Mouse (Mus musculus): ENCODE data around the gene Six2.

The Six2 gene

DNA sequence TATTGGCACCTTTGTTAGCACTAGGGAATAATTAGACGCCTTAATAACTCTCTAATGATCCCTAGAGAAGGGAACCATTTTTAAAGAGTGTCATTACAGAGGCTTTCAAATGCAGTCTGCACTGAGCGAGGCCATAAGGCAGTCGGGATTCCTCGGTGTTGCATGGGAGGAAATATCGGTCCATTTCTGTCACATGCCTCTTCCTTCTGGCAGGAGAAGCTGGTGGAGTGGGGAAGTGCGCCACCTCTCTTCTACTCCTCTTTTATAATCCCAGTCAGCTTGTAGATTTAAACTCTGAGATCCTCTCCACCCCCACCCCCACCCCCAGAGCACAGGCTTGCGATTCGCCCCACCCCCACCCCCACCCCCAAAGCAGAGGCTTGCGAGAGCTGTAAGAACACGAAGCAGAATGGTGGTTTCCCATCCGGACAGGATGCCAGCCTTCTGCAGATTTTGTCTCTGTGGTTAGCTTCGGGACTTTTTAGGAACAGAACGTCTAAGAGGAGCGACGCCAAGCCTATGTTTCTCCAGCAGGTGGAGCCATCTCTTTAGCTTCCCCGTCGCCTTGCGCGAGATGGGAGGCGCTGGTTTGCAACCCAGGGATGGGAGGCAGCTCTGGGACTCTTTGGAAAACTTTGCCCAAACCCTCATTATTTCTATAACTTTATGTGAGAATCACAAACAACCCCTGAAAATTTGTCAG, 23.3 kb downstream of the Six2 start:
- in situ Hi-C loops (cut with MboI; ENCODE audit: low sequenced_read_pairs): loop anchor here (25.0 kb wide), 1 partner anchor 398 kb away; no protein-coding TSS in a partner anchor

DNA sequence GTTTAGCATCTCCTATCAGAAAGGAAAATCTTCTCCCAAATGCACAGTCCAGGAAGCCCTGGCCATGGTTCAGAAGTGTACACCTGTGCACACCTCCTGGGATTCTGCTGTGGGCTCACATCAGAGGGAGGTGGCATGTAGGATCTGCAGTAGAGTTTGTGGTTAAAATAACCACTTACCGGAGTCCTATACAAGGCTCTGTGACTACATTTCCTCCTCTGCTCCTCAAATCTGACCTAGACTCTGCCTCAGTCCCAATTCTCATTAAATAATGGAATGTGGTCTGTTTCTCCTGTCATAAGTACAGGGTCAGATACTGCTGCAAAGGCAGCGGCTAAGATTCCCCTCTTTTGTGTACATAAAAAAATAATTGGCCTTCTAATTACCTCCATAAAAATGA, 23.9 kb downstream of the Six2 start:
- in situ Hi-C loops (cut with MboI; ENCODE audit: low sequenced_read_pairs): loop anchor here (25.0 kb wide), 1 partner anchor 398 kb away; no protein-coding TSS in a partner anchor

DNA sequence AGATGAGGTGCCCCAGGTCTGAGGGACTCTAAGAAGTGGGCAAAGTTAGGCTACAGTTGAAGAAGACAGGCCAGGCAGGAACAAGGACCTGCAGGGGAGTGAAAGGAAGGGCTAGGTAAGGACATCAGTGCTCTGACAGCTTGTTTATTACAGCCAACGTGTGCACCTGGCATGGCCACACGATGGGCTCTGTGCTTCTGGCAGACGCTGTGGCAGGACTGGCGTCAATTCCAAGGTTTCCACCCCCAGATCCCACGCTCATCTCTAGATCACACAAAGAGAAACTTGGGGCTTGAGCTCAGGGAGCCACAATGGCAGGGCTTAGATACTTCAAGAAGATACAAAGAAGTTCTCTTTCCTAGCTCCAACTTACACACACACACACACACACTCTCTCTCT, 26.6 kb downstream of the Six2 start:
- in situ Hi-C loops (cut with MboI; ENCODE audit: low sequenced_read_pairs): loop anchor here (25.0 kb wide), 1 partner anchor 401 kb away; no protein-coding TSS in a partner anchor

DNA sequence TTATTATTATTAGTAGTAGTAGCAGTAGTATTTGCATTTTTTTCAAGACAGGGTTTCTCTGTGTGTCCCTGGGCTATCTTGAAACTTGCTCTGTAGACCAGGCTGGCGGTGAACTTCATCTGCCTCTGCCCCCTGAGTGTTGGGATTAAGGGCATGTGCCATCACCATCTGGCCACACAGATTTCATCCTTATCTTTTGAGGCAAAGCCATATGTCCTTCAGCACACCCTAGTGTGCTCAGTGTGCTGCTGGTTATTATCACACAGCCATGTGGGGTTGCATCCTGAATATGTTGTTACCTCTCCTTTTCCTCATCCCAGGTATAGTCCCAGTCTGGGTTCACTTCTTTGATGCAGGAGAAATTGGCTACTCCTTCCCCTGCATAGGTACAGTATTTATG, 28.1 kb downstream of the Six2 start:
- in situ Hi-C loops (cut with MboI; ENCODE audit: low sequenced_read_pairs): loop anchor here (25.0 kb wide), 1 partner anchor 402 kb away; no protein-coding TSS in a partner anchor

DNA sequence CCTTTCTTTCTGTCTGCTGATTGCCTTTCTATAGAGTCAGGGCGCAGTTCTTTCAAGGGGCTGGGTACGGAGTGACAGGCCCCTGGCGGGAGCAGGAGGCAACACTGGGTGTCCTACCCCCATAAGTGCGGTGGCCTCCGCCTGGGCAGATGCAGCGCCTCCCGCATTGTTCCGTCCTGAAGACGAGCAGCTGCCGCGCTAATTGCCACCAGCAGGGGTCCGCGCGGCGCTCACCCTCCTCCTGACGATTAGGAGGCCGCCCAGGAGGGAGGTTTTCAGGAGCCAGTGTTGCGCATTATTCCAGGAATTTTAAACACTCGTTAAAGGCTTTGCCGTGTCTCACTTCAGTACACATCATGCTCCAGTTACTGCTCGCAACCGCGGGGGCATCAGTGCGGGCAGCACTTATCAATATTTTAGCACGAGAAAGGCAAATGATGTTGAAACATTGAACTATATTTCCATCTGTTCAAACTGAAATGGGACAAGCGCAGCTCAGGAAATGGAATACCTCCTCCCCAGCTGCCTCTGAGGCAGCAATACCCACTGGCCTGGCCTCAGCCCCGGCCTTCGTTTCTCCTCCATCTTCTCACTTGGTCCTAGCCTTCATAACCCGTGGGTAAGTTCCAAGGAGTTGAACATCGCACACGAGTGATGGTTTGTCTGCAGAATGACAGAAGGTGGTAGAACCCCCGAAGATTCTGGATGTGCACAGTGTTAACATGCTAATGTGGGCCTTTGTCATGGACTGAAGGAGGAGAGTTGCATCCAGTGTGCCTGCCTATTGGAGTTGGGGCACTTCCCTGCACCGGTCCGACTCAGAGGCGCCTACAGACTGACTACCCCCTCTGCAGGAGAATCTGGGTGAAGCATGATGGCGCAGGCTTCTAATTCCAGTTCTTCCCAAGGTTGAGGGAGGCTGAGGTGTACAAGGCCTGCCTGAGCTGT, 42.1 kb downstream of the Six2 start:
- in situ Hi-C loops (cut with MboI; ENCODE audit: low sequenced_read_pairs): loop anchor here (25.0 kb wide), 2 partner anchors 459 to 809 kb away; no protein-coding TSS in a partner anchor

DNA sequence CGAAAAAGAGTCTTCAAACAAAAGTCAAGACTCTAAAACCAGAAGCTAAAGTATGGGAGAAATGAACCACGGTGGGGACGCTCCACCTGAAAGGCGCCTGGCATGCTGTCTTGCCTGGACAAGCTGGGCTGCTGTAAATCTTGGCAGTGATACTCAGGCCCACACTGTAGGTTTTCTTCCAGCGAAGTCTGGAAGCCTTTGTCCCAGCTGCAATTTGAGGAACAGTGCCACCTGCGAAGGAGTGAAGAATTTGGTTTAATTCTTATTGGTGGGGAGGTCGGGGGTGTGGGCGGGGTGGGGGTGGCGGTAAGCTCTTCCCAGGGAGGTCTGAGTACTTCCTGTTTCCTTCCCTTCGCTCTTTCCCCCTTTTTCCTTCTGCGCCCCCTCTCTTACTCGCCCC, 42.8 kb downstream of the Six2 start:
- in situ Hi-C loops (cut with MboI; ENCODE audit: low sequenced_read_pairs): loop anchor here (25.0 kb wide), 2 partner anchors 458 to 808 kb away; no protein-coding TSS in a partner anchor

DNA sequence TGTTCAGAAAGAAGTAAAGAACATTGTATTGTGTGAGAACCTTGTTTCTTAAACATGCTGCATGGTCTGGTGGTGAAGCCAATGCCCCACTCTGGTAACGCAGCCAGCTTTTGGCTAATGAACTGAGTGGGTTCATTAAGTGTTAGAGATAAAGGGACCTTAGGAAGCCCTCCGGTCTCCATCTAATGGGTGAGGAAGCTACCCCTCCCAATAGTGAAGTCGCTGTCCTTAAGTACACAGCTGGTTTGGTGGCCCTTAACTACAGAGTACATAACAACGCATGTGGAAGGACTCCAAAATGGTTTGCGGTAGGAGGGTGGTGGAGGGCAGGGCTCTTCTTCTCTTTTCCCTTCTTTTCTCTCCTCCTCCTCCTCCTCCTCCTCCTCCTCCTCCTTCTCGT, 50.2 kb downstream of the Six2 start:
- in situ Hi-C loops (cut with MboI; ENCODE audit: low sequenced_read_pairs): loop anchor here (25.0 kb wide), 2 partner anchors 451 to 801 kb away; no protein-coding TSS in a partner anchor

All from CH12F3 (cell line).